Mouse (Mus musculus) neural tube, embryonic 13.5 days (tissue): ENCODE measurements around the gene Nol6. TPM values are rescaled to one million over a fixed set of nuclear protein-coding genes. Genes with fewer than 3 reads are reported as not detected.

Experiments
- ATAC-seq: fragments of 200-750 bp; cut with Nextera tagmentation; 2 replicates; pipeline ENCODE4 v1.8.0; 2017; ENCODE audit warnings: low read depth, mild to moderate bottlenecking, moderate TSS enrichment, moderate library complexity
- H3K27ac ChIP-seq: fragments of 300-500 bp; sonication (generic); replicated peaks from 2 replicates; pipeline ENCODE4 v1.5.1; 2015; ENCODE audit warnings: moderate library complexity, mild to moderate bottlenecking, inconsistent platforms
- H3K27me3 ChIP-seq: fragments of 300-500 bp; sonication (generic); 2 replicates; pipeline ENCODE4 v1.6.1; 2015; ENCODE audit warnings: mild to moderate bottlenecking, inconsistent platforms
- H3K36me3 ChIP-seq: fragments of 300-500 bp; sonication (generic); 2 replicates; pipeline ENCODE4 v1.6.1; 2015; ENCODE audit warnings: mild to moderate bottlenecking, inconsistent platforms
- H3K4me1 ChIP-seq: fragments of 300-500 bp; sonication (generic); replicated peaks from 2 replicates; pipeline ENCODE4 v1.6.1; 2015; ENCODE audit warnings: inconsistent platforms
- H3K4me2 ChIP-seq: fragments of 300-500 bp; sonication (generic); 2 replicates; pipeline ENCODE4 v1.6.1; 2015; ENCODE audit warnings: inconsistent platforms, mild to moderate bottlenecking, moderate library complexity
- H3K4me3 ChIP-seq: fragments of 300-500 bp; sonication (generic); 2 replicates; pipeline ENCODE4 v1.5.1; 2015; ENCODE audit warnings: mild to moderate bottlenecking, inconsistent platforms
- H3K9ac ChIP-seq: fragments of 300-500 bp; sonication (generic); 2 replicates; pipeline ENCODE4 v1.6.1; 2015; ENCODE audit warnings: moderate library complexity, mild to moderate bottlenecking, inconsistent platforms
- H3K9me3 ChIP-seq: fragments of 300-500 bp; sonication (generic); 2 replicates; pipeline ENCODE4 v1.6.1; 2016; ENCODE audit warnings: inconsistent platforms
- WGBS: fragments of 180-500 bp; shearing (Covaris S2); methylation state at CpG from one replicate; pipeline ENCODE4 v1.1.7; 2015; 5-methylcytosine and 5-hydroxymethylcytosine counted together
- polyA plus RNA-seq: library from polyadenylated mRNA; unstranded; fragments of >200 nt; fragmentation: Nextera tagmentation; extraction: Ambion mirVana; gene quantifications from 2 replicates; pipeline ENCODE4 v1.2.1, GENCODE M21; 2015

Gene Nol6
- polyA plus RNA-seq, 1 experiment from 2014 or later, result 30.0 TPM

DNA sequence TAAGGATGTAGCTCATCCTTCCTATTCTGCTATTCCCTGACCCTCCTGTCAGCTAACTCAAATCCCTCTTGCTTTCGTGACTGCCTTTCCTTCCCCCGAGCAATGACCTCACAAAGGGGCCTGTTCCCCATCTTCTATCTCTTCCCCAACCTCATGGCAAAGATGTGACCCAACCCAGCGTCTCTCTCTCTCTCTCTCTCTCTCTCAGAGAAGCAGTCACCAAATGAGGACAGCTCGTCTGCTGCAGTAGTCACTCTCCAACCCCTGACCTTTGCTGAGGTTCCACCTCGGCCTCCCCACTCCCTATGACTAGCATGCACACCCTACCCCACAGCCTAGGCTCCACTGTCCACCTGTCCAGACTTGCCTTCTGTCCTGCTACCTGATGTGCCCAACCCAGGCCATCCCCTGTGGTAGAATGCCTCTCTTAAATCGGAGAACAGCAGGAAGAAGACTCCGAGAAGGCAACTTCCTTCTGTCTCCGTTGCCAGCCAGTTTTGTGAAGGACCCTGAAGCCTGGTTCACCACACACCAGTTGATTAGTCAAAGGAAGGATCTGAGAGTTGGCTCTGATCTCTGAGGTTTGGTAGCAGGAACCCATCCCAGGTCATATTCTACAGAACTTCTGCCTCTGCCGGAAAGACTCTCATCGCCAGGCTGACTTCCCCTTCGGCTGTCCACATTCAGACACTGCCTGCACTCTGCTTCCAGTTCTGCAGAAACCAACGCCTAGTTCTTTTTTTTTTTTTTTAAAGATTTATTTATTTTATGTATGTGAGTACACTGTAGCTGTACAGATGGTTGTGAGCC, 51.0 kb downstream of the Nol6 start:
- Histone ChIP-seq H3K4me1 (no peaks in the 10 kb centered on the region), H3K27me3 (no peaks in the 10 kb centered on the region), H3K4me2 (no peak overlapping the region), H3K4me3 (no peak overlapping the region), H3K27ac (no peak overlapping the region), H3K36me3 (no peaks in the 10 kb centered on the region), H3K9me3 (no peaks in the 10 kb centered on the region), H3K9ac (no peak overlapping the region)
- WGBS, result 80% methylated on average over 12 of the region's 12 CpGs
- no peak for ATAC-seq

DNA sequence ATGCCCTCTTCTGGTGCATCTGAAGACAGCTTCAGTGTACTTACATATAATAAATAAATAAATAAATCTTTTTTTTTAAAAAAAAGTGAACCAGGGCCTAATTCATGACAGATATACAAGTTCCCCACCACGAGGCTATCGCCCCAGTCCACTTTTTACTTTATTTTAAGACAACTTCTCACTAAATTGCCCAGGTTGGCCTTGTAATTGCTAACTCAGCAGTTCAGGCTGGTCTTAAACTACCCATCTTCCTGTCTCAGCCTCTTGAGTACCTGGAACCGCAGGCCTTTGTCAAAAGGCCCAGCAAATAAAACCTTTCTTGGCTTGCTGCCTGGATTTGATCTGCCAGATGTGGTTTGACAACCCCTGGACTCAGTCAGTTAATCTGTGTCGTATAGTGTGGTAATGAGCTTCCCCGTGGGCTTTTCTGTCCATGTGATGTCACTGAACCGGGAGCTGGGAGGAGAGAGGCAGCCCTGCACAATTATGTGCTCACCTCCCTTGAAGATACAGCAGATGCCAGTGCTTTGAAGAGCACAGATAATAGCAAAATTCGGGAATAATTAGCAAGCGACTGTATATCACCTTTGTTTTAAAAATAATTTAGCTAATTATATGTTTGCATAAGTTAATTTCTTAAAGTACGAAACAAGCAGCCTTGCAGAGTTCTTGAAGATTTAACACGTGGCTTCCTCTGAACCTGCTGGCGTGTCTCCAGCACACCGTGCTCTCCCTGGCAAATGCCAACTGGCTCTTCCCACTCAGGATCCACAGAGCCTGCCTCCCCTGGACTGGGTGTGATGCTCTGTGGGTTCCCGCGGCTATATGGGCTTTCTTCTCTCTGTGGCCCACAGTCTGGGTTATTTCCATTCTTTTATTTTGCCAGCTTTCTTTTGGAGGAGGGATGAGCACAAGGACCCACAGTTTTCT, 52.5 kb downstream of the Nol6 start:
- no peak overlapping the region for H3K9ac ChIP-seq
- H3K4me2 ChIP-seq, result no peak overlapping the region
- ATAC-seq, result no peak
- no peaks in the 10 kb centered on the region for H3K9me3 ChIP-seq
- no peak overlapping the region for H3K27ac ChIP-seq
- no peaks in the 10 kb centered on the region for H3K4me1 ChIP-seq
- no peak overlapping the region for H3K4me3 ChIP-seq
- H3K36me3 ChIP-seq, result no peaks in the 10 kb centered on the region
- H3K27me3 ChIP-seq, result no peaks in the 10 kb centered on the region
- 71% methylated on average over 14 of the region's 14 CpGs for WGBS

DNA sequence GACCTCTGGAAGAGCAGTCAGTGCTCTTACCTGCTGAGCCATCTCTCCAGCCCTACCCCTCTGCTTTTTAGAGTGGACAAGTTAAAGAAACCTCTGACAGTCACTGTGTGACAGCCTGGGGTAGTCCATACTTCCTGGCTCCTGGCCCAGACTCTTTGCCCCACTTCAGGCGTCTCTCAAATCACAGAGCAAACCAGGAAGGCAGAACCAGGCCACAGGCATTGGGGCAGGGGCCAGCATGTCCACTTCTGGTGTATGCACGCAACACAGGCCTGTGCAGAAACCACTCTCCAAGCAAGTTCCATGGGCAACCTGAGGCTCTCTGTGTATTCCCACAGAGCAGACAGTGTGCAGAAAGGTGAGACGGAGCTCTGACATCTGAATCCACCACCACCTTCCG, 59.1 kb downstream of the Nol6 start:
- no peak for ATAC-seq
- WGBS, result 89% methylated on average over 4 of the region's 4 CpGs
- no peaks in the 10 kb centered on the region for H3K27me3 ChIP-seq
- no peaks in the 10 kb centered on the region for H3K36me3 ChIP-seq
- H3K27ac ChIP-seq, result no peak overlapping the region
- H3K4me3 ChIP-seq, result no peak overlapping the region
- no peak overlapping the region for H3K4me2 ChIP-seq
- no peaks in the 10 kb centered on the region for H3K9me3 ChIP-seq
- no peak overlapping the region for H3K9ac ChIP-seq
- H3K4me1 ChIP-seq, result no peaks in the 10 kb centered on the region

Other genes starting within 250 kb of the Nol6 start
- not detected in 2 replicates for gene Spink4, start 204.4 kb downstream of the Nol6 start, polyA plus RNA-seq
- 233 and 247 TPM in 2 replicates for gene Bag1, start 176.2 kb downstream of the Nol6 start, polyA plus RNA-seq
- 184 and 197 TPM in 2 replicates for gene Chmp5, start 176.0 kb downstream of the Nol6 start, polyA plus RNA-seq
- gene Nfx1, start 153.5 kb downstream of the Nol6 start, polyA plus RNA-seq, result 93.2 and 103 TPM in 2 replicates
- gene Aqp7, start 76.3 kb downstream of the Nol6 start, polyA plus RNA-seq, result not detected in 2 replicates
- gene Aqp3, start 26.3 kb downstream of the Nol6 start, polyA plus RNA-seq, result 0.20 and 0.59 TPM in 2 replicates
- gene Ube2r2, start 11.3 kb upstream of the Nol6 start, polyA plus RNA-seq, result 70.0 and 79.9 TPM in 2 replicates
- gene Ubap2, start 150.7 kb upstream of the Nol6 start, polyA plus RNA-seq, result 58.3 and 77.6 TPM in 2 replicates
- 78.2 and 78.3 TPM in 2 replicates for gene Dcaf12, start 190.4 kb upstream of the Nol6 start, polyA plus RNA-seq
- gene Ubap1, start 224.5 kb upstream of the Nol6 start, polyA plus RNA-seq, result 72.6 and 85.5 TPM in 2 replicates